Mouse (Mus musculus) left cerebral cortex, postnatal 14 days (tissue): Measurements from ENCODE around the gene Hs6st3. TPM values are rescaled to one million over a fixed set of nuclear protein-coding genes. Genes with fewer than 3 reads are reported as not detected.

Source experiments
- DNase-seq, 2 experiments: peaks; one replicate each; pipeline ENCODE4 v3.0.0; 2021 to 2022; ENCODE audit warnings: low spot score in 2 of 2, mixed read lengths in 1 of 2
- intact Hi-C: fragments of 180-260 bp; cut with DNase I; formaldehyde crosslinking; loops from one replicate; pipeline ENCODE4 v1.15.1; 2025
- long read RNA-seq, 2 experiments: library from polyadenylated mRNA; stranded (forward); transcript quantifications; one replicate each; pipeline ENCODE4 v2.0.0; 2021
- total RNA-seq, 2 experiments: library from RNA; stranded (reverse); gene quantifications; 2 replicates each; pipeline ENCODE4 v1.2.3; 2021

Gene Hs6st3
- total RNA-seq = 10 to 100 TPM; 89.4 to 90.2 TPM
- long read RNA-seq, experiment 1, partial matches to known transcripts = 0 of 8 reads
- long read RNA-seq, experiment 1, other reads (novel, unspliced or antisense) = 8 of 8 reads
- long read RNA-seq, experiment 2, partial matches to known transcripts = 0 of 10 reads
- long read RNA-seq, experiment 2, other reads (novel, unspliced or antisense) = 10 of 10 reads

- DNase-seq = peak in 1 of 2 experiments; percentile 8
- intact Hi-C loops = no loop called here
Measured at GRCm38 (mm10) chr14:119137906-119138785, at the start of gene Hs6st3. Gene Hs6st3, plus strand, starts transcription at chr14:119138341.

- DNase-seq = peak; percentile 71 to 84
- intact Hi-C loops = no loop called here
Measured at GRCm38 (mm10) chr14:119098851-119099569, 39.1 kb upstream of the Hs6st3 start, which contains the start of gene Uggt2. Gene Uggt2, minus strand, starts transcription at chr14:119099430.

GRCm38 (mm10) chr14:119099570-119099891 lies 38.6 kb upstream of the Hs6st3 start:
- DNase-seq = no peak
- intact Hi-C loops = no loop called here

GRCm38 (mm10) chr14:119107591-119107990 lies 30.6 kb upstream of the Hs6st3 start:
- DNase-seq = no peak
- intact Hi-C loops = no loop called here

GRCm38 (mm10) chr14:119108776-119109301 lies 29.3 kb upstream of the Hs6st3 start:
- intact Hi-C loops = no loop called here
- no peak for DNase-seq

- intact Hi-C loops = loop anchor here (5.0 kb wide), 2 partner anchors 743 to 953 kb away; no protein-coding TSS in a partner anchor
- peak in 1 of 2 experiments; percentile 13 for DNase-seq
Measured at GRCm38 (mm10) chr14:119109776-119110218, 28.3 kb upstream of the Hs6st3 start.

- DNase-seq = peak in 1 of 2 experiments; percentile 27
- intact Hi-C loops = loop anchor here (5.0 kb wide), 2 partner anchors 740 to 950 kb away; no protein-coding TSS in a partner anchor
Measured at GRCm38 (mm10) chr14:119112558-119112957, 25.6 kb upstream of the Hs6st3 start.

GRCm38 (mm10) chr14:119123582-119123981 lies 14.6 kb upstream of the Hs6st3 start:
- intact Hi-C loops = no loop called here

GRCm38 (mm10) chr14:119124061-119124460 lies 14.1 kb upstream of the Hs6st3 start:
- intact Hi-C loops = no loop called here
- peak in 1 of 2 experiments; percentile 30 for DNase-seq

More at GRCm38 (mm10) chr14:119123582-119123981, 14.6 kb upstream of the Hs6st3 start:
- DNase-seq = no peak

- intact Hi-C loops = no loop called here
- no peak for DNase-seq
Measured at GRCm38 (mm10) chr14:119125840-119126239, 12.3 kb upstream of the Hs6st3 start.

- DNase-seq = no peak
- intact Hi-C loops = no loop called here
Measured at GRCm38 (mm10) chr14:119127330-119127729, 10.8 kb upstream of the Hs6st3 start.

GRCm38 (mm10) chr14:119137512-119137905 lies 632 bp upstream of the Hs6st3 start:
- peak; percentile 87 to 89 for DNase-seq
- intact Hi-C loops = no loop called here

GRCm38 (mm10) chr14:119138786-119139100 lies 602 bp downstream of the Hs6st3 start:
- intact Hi-C loops = no loop called here

GRCm38 (mm10) chr14:119139381-119139950 lies 1.3 kb downstream of the Hs6st3 start:
- peak; percentile 26 to 27 for DNase-seq
- intact Hi-C loops = no loop called here

More at GRCm38 (mm10) chr14:119138786-119139100, 602 bp downstream of the Hs6st3 start:
- no peak for DNase-seq

GRCm38 (mm10) chr14:119153088-119153487 lies 14.9 kb downstream of the Hs6st3 start:
- intact Hi-C loops = no loop called here
- DNase-seq = no peak

GRCm38 (mm10) chr14:119193905-119194304 lies 55.8 kb downstream of the Hs6st3 start:
- DNase-seq = no peak
- intact Hi-C loops = no loop called here

GRCm38 (mm10) chr14:119203508-119203907 lies 65.4 kb downstream of the Hs6st3 start:
- intact Hi-C loops = no loop called here

GRCm38 (mm10) chr14:119215576-119216309 lies 77.6 kb downstream of the Hs6st3 start:
- intact Hi-C loops = no loop called here
- peak in 1 of 2 experiments; percentile 33 for DNase-seq

More at GRCm38 (mm10) chr14:119203508-119203907, 65.4 kb downstream of the Hs6st3 start:
- DNase-seq = no peak
